Comparison of ENCODE assay signal across 21 mouse cellular contexts in genomic region chr10:110204121-110204697, GRCm38 (mm10).
A peak's percentile ranks its signal among the peaks of the same experiment; 100 is the strongest.
DNase-seq lines count a peak whose midpoint lies in the region; TF ChIP-seq lines count a peak whose summit lies in the region.
"Had no signal": no experiment of that assay in that cellular context is flagged by ENCODE, and none has a peak within 500 bp of the region (broad histone marks: within the 10 kb centered on the region; RNA-seq: fewer than 3 reads in every experiment).

No protein-coding gene starts in this region.

- DNase-seq in left cerebral cortex, postnatal 4 days = peak; percentile 49
- DNase-seq in left cerebral cortex, adult 2 months (ENCODE audit: extremely low spot score in 1 of 2, low spot score in 2 of 2) = no peak
- peak; percentile 6 for DNase-seq in right cerebral cortex, adult 18-20 months
- no peak for DNase-seq in right cerebral cortex, postnatal 4 days
- DNase-seq in cerebellum, adult 9-10 months = peak; percentile 47
- no peak for DNase-seq in frontal cortex, postnatal 36 days (ENCODE audit: low spot score in 2 of 2)
- no peak for DNase-seq in kidney, postnatal 10 days
- DNase-seq: adrenal gland, adult 2 months; gastrocnemius, postnatal 14 days; heart, adult 18-20 months; heart, postnatal 10 days; kidney, adult 18-20 months; layer of hippocampus, adult 9-11 months; lung, postnatal 4 days; thymus, postnatal 25 days had no signal

- no peak overlapping the region for H3K4me3 ChIP-seq in left cerebral cortex, adult 2 months
- H3K4me3 ChIP-seq: forebrain, embryonic 10.5 days; heart, embryonic 12.5 days; hindbrain, embryonic 12.5 days; limb, embryonic 10.5 days; midbrain, embryonic 10.5 days; neural tube, embryonic 15.5 days had no signal

- no peak for TF ChIP-seq CTCF in left cerebral cortex, adult 2 months (IDR thresholded peaks at IDR 0.05)

- no peak overlapping the region for H3K27ac ChIP-seq in left cerebral cortex, adult 2 months
- H3K27ac ChIP-seq: forebrain, embryonic 10.5 days; hindbrain, embryonic 12.5 days; limb, embryonic 10.5 days; midbrain, embryonic 10.5 days; neural tube, embryonic 15.5 days had no signal

- intact Hi-C loops in left cerebral cortex, postnatal 4 days (cut with DNase I) = no loop called here
- intact Hi-C loops in left cerebral cortex, adult 2 months (cut with DNase I) = no loop called here

Comparison
In these comparisons a context has a peak if more than half of its experiments do, and no peak if none do; other contexts are left out.
1. DNase-seq: peak in left cerebral cortex, postnatal 4 days (single experiment), right cerebral cortex, adult 18-20 months (single experiment) and cerebellum, adult 9-10 months (single experiment); none in left cerebral cortex, adult 2 months (0 of 2), right cerebral cortex, postnatal 4 days (single experiment), frontal cortex, postnatal 36 days (0 of 2) and kidney, postnatal 10 days (single experiment).